Mouse (Mus musculus) adrenal gland, adult 2 months (tissue): ENCODE data around the gene Spsb2. TPM values are rescaled to one million over a fixed set of nuclear protein-coding genes. Genes with fewer than 3 reads are reported as not detected.
"Not testable (repeated sequence)": the region's sequence is repeated elsewhere in the genome, so short reads cannot be mapped to it uniquely, and the experiment has no call there.

ENCODE experiments used
- DNase-seq: peaks from one replicate; pipeline ENCODE4 v3.0.0; 2021
- polyA plus RNA-seq: library from polyadenylated mRNA; depleted of rRNA; stranded (reverse); fragments of >200 nt; gene quantifications from 2 replicates; pipeline ENCODE4 v1.2.3, GENCODE M21; 2012
- total RNA-seq, 2 experiments: library from RNA; stranded (reverse); gene quantifications; 2 replicates each; pipeline ENCODE4 v1.2.3; 2021

The Spsb2 gene
- total and polyA plus RNA-seq, 3 experiments, result 19.6 to 34.0 (median 28.0) TPM

- no peak for DNase-seq
Observed at GRCm38 (mm10) chr6:124817563-124817962, 9.1 kb downstream of the Spsb2 start.

DNA sequence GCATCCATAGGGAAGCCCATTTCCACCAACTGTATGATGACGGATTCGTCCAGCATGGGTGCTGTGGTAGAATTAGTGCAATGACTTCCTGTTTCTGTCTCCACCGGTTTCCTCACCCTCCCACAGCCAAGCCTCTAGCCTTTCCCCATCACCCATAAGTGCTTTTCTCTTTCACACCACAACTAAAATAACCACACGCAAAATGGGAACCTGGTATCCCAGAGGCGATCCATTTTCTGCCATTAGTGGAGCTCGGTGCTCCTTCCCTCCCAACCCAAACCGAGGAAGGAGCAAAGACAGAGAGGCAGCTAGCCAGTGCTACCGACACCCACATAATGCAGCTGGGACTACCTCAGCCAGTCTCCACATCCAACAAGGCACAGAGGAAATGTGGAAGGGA is 9.5 kb downstream of the Spsb2 start:
- no peak for DNase-seq

GRCm38 (mm10) chr6:124820891-124821290 is 12.4 kb downstream of the Spsb2 start:
- no peak for DNase-seq

- no peak for DNase-seq
Observed at GRCm38 (mm10) chr6:124822049-124822448, 13.6 kb downstream of the Spsb2 start.

DNA sequence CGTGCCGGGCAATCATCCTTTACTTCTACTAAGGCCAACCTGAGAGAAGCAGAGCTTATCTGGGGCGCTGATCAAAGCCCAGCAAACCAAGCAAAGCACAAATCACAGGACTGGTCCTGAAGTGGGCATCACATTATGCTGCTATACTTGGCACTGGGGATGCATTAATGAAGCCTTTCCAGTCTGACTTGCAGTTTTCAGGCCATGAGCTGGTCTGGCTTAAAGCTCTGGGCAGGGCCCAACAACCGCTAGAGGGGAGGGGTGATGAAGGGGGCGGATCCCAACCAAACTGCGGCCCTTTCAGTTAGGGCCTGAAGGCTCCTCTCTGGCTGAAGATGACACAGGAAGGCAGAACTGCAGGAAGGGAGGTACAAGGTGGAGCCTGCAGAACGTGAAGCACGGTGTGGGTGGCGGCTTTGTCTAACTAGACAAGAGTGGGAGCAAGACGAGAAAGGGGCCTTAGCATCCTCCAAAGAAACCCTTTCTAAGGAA is 19.7 kb downstream of the Spsb2 start:
- peak; percentile 80 for DNase-seq

DNA sequence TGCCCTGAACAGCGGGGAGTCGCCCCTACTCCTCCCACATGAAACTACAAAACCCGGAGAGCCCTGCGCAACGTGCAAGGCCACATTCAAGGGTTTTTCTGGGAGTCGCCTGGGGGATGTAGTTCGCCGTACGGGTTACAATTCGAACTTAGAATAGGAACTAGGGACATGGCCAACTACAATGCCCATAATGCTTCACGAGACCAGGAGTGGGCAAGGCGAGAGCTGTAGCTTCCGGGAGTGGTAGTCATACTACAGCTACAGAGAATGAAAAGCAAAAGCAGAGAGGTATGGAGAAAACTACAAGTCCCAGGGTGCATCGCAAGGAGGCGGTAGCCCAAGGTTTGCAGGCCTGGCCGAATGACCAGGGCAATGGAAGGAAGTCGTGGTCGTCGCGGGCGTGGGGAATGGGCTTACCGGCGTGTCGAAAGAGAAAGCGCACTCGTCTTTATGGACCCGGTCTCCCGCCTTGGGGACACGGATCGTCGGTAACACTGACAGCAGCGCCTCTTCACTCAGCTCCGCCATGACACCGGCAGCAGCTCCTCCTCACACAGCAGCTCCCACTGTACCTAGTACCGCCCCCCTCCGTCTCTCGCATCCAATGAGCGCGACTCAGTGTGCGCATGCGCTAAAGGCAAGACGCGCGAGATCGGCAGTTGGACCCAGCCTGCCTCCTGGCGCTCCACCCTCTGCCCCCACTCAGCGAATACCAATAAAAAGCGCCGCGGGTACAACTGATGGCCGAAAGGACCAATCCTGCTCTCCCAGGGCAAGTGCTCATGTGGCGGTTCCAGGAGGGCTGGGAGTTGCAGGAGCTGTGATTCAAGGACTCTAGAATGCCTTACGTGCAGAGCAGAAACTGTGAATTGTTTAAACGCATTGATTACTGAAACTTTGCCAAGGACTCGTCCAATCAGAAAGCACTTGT is 20.7 kb downstream of the Spsb2 start, which contains the start of the genes Usp5 and Cdca3:
TSS of gene Usp5 (minus strand) at position 617 of the 931 bp plus-strand sequence.
TSS of gene Cdca3 (plus strand) at position 680 of the 931 bp plus-strand sequence.
- DNase-seq, result peak; percentile 100

GRCm38 (mm10) chr6:124829799-124830700 is 21.6 kb downstream of the Spsb2 start:
- DNase-seq, result peak; percentile 95

GRCm38 (mm10) chr6:124831199-124831598 is 22.7 kb downstream of the Spsb2 start:
- DNase-seq, result not testable (repeated sequence)

- DNase-seq, result no peak
Observed at GRCm38 (mm10) chr6:124831649-124832048, 23.2 kb downstream of the Spsb2 start.

DNA sequence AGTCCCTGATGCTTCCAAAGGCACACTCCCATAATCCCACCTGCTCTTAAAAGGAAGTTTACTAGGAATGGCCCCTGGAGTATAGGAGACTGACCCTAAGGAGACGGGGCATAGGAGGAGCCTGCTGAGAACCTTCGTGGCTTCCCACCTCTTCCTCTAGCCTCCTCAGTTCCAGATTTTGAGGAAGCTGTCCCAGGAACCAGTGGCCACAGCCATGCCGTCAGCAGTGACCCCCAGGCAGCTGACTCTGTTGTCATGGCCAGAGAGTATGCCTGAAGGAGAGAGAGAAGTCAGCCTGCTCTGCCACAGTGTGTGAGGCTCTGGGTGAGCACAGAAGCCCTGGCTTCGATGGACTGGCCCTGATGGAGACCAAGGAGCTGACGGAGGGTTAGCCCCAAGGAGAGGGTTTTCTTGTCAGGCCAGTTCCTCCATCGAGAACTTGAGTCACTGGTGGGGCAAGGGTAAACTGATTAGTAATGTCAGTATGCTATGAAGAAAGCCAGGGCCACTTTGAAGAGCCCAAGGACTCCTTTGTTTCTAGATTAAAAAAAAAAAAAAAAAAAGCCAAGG is 26.1 kb downstream of the Spsb2 start:
- peak; percentile 34 for DNase-seq

DNA sequence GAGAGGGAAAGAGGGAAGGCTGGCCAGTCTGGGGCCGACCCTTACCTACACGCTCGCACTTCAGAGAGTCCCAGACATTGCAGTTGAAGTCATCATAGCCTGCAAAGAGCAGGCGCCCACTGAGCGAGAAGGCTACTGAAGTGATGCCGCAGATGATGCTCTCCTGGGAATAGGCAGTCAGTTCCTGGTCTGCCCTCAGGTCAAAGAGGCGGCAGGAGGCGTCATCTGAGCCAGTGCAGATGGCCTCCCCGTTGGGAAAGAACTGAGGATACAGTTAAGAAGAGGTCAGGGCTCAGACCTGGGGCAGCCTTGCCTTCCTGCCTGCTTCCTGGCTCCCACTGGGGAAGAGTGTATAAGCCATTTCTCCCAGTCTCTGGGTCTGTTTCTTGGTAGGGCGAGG is 27.1 kb downstream of the Spsb2 start:
- DNase-seq, result no peak

DNA sequence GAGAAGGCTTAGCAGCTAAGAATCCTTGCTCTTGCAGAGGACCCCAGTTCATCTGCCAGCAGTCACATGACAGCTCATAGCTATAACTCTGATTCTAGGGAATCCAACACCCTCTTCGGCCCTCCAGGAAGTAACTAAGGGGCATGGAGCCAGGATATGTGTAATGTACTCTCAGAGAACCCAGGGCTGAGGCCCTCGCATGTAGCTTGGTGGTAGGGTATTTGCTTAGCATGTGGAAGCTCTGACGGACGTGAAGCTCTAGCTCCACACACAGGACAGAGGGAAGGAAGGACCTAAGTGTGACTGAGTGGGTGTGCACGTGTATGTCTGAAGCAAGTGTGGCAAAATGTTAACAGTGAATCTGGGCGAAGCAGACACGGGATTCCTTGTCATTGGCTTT is 27.9 kb downstream of the Spsb2 start:
- DNase-seq, result no peak

- peak; percentile 48 for DNase-seq
Observed at GRCm38 (mm10) chr6:124839805-124840204, 31.3 kb downstream of the Spsb2 start.

GRCm38 (mm10) chr6:124840241-124841167 is 32.0 kb downstream of the Spsb2 start, which contains the start of gene Gnb3:
Gene Gnb3, minus strand, starts transcription at chr6:124840275.
- peak; percentile 36 for DNase-seq

DNA sequence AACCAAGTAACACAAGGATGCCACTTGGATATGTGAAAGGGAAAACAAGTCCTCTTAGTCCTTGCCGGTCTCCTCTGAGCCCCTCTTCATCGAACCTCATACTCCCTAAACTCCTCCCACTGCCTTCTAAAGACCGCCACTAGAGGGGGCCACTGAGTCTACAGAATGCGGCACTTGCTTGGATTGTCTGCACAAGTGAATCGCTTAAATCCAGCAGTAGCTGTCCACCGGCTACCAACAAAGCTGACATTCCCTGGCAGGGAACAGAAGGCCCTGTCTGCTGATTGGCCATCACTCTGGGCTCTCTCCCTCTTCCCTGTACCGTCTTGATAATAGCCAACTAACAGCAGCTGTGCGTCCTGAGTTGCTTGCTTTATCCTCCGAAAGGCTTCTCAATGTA is 38.8 kb downstream of the Spsb2 start:
- peak; percentile 88 for DNase-seq

GRCm38 (mm10) chr6:124850535-124850934 is 42.1 kb downstream of the Spsb2 start:
- no peak for DNase-seq

GRCm38 (mm10) chr6:124854647-124855046 is 46.2 kb downstream of the Spsb2 start:
- DNase-seq, result no peak

DNA sequence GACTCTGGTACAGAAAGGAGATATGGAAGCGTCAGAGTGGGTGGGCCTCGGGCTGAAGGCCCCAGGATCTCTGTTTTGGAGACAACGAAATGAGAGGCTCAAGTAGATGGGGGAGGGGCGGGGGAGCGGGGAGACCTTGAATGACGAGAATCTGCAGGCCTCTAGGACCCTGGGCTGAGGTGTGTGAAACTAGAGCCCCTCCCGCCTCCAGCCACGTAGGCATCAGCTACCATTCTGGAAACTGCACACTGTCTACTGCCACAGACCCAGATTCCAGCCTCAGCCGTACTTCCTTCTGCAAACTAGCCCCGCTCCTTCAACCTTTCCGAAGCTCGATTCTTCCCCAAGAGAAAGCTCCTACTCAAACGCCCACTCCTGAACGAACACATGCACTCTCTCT is 47.9 kb downstream of the Spsb2 start:
- DNase-seq, result no peak

- DNase-seq, result peak; percentile 86
Observed at GRCm38 (mm10) chr6:124856916-124857839, 48.7 kb downstream of the Spsb2 start, which contains the start of gene P3h3. Gene P3h3, minus strand, starts transcription at chr6:124857752.
